ENCODE assay signal across 8 mouse cellular contexts in the genomic region with DNA sequence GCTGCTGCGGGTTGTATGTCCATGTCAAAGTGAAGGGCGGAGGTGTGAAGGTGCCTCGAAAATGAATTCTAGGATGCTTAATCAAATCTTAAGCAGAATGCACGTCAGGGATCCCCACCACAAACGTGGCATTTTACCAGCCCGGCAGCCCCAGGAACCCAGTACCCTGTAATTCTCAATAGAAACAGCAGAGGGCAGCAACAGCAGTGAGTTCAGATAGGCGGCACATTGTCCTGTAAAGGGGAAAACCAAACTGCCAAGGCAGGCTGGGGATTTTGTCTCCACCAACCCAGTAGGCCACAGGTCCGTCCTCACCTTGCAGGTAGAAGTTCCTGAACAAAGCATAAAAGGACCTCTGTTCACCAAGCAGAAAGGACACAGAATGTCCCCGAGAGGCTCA. TPM values are rescaled to one million over a fixed set of nuclear protein-coding genes. Genes with fewer than 3 reads are reported as not detected.
DNase-seq lines count a peak whose midpoint lies in the region; ATAC-seq and TF ChIP-seq lines count a peak whose summit lies in the region.

No protein-coding gene starts in this region.

- WGBS in forebrain, postnatal 0 days = 16% methylated on average over 9 of the region's 9 CpGs
- WGBS in forebrain, embryonic 15.5 days = 16% methylated on average over 9 of the region's 9 CpGs

- H3K27me3 ChIP-seq in forebrain, postnatal 0 days (ENCODE audit: insufficient read depth, low read length) = no peaks in the 10 kb centered on the region
- H3K27me3 ChIP-seq in forebrain, embryonic 15.5 days = no peaks in the 10 kb centered on the region

- no peak for ATAC-seq in forebrain, postnatal 0 days
- no peak for ATAC-seq in forebrain, embryonic 15.5 days (replicated peaks)
- ATAC-seq in monocyte, adult 5-6 weeks (replicated peaks; ENCODE audit: insufficient number of reproducible peaks, low FRiP score, low TSS enrichment, poor library complexity, severe bottlenecking) = peak; percentile 55

- peak; percentile 79 for TF ChIP-seq CTCF in forebrain, postnatal 0 days (IDR thresholded peaks at IDR 0.05; ENCODE audit: low read depth)

- no peak overlapping the region for H3K4me3 ChIP-seq in forebrain, postnatal 0 days (ENCODE audit: low read depth, low read length)
- no peak overlapping the region for H3K4me3 ChIP-seq in forebrain, embryonic 15.5 days

- no peak overlapping the region for H3K9ac ChIP-seq in forebrain, postnatal 0 days
- H3K9ac ChIP-seq in forebrain, embryonic 15.5 days (replicated peaks) = no peak overlapping the region

- H3K9me3 ChIP-seq in forebrain, postnatal 0 days (ENCODE audit: low read length) = no peaks in the 10 kb centered on the region
- no peaks in the 10 kb centered on the region for H3K9me3 ChIP-seq in forebrain, embryonic 15.5 days

- H3K27ac ChIP-seq in forebrain, postnatal 0 days (ENCODE audit: low read depth, low read length) = no peak overlapping the region
- no peak overlapping the region for H3K27ac ChIP-seq in forebrain, embryonic 15.5 days (replicated peaks)

- intact Hi-C loops in left cerebral cortex, postnatal 36 days (cut with DNase I) = loop anchor here (5.0 kb wide), 1 partner anchor 194 kb away; the partner anchor contains the start of gene Sirt5

- no peak overlapping the region for H3K4me2 ChIP-seq in forebrain, postnatal 0 days (ENCODE audit: low read depth)
- no peak overlapping the region for H3K4me2 ChIP-seq in forebrain, embryonic 15.5 days (replicated peaks)

- H3K4me1 ChIP-seq in forebrain, postnatal 0 days (ENCODE audit: insufficient read depth) = no peaks in the 10 kb centered on the region
- peaks cover 14% of the 10 kb centered on the region for H3K4me1 ChIP-seq in forebrain, embryonic 15.5 days

- peak; percentile 85 for DNase-seq in forebrain, postnatal 0 days
- peak; percentile 22 for DNase-seq in brain, embryonic 18.5 days (ENCODE audit: low read depth, low spot score)
- DNase-seq in frontal cortex, adult 2 months (ENCODE audit: extremely low spot score in 1 of 2, low spot score in 1 of 2) = peak; percentile 46 to 94
- peak; percentile 56 for DNase-seq in hindlimb bud, embryonic 11.5 days (ENCODE audit: extremely low spot score, low read depth, low spot score)
- DNase-seq in left cerebral cortex, postnatal 36 days (ENCODE audit: low spot score in 2 of 2) = peak; percentile 76 to 79
- DNase-seq in spleen, postnatal 4 days (ENCODE audit: low spot score in 2 of 2) = peak; percentile 74 to 88

- no peaks in the 10 kb centered on the region for H3K36me3 ChIP-seq in forebrain, postnatal 0 days (ENCODE audit: insufficient read depth)
- H3K36me3 ChIP-seq in forebrain, embryonic 15.5 days = no peaks in the 10 kb centered on the region

RNA-seq across cellular contexts. Expression of gene Tbc1d7, which starts 2.0 kb away (rescaled TPM):
- 40.0 and 41.6 TPM in 2 replicates for total RNA-seq in forebrain, postnatal 0 days (2014; rRNA removed)
- polyA plus RNA-seq in forebrain, postnatal 0 days (2015; fragmentation: Nextera tagmentation; extraction: Ambion mirVana) = 69.0 and 84.8 TPM in 2 replicates
- 79.1 and 79.9 TPM in 2 replicates for polyA plus RNA-seq in forebrain, embryonic 15.5 days (2015; fragmentation: Nextera tagmentation; extraction: Ambion mirVana)
- polyA plus RNA-seq in frontal cortex, adult 2 months (2012; rRNA removed) = 31.6 and 35.8 TPM in 2 replicates
- total RNA-seq in left cerebral cortex, postnatal 36 days (2021) = 10 to 100 TPM; 30.7 to 32.9 TPM
- total RNA-seq in monocyte, adult 5-6 weeks (2017) = 4.5 to 5.2 TPM in 2 of 3 replicates, not detected in the other

Comparison
In these comparisons a context has a peak if more than half of its experiments do, and no peak if none do; other contexts are left out.
1. DNase-seq: peak in every context shown above with its lines; median percentile 85 in forebrain, postnatal 0 days; 81 in spleen, postnatal 4 days; 78 in left cerebral cortex, postnatal 36 days; 70 in frontal cortex, adult 2 months; 56 in hindlimb bud, embryonic 11.5 days; 22 in brain, embryonic 18.5 days.